Mouse (Mus musculus) left cerebral cortex, adult 8-10 months (tissue): ENCODE data around the gene Zfp874a. TPM values are rescaled to one million over a fixed set of nuclear protein-coding genes. Genes with fewer than 3 reads are reported as not detected.
"Not testable (repeated sequence)": the region's sequence is repeated elsewhere in the genome, so short reads cannot be mapped to it uniquely, and the experiment has no call there.

Experiments used
- DNase-seq, 2 experiments: peaks; one replicate each; pipeline ENCODE4 v3.0.0; 2022; ENCODE audit warnings: low spot score in 2 of 2
- total RNA-seq, 4 experiments: library from RNA; stranded (reverse); gene quantifications; 2 replicates each; pipeline ENCODE4 v1.2.4; 2022

The Zfp874a gene
- total RNA-seq: 10 to 100 TPM; 11.8 to 15.0 (median 14.3) TPM

- DNase-seq: peak; percentile 76 to 90
Measured at GRCm38 (mm10) chr13:67451172-67452020, at the start of gene Zfp874a. Gene Zfp874a (minus strand): TSS chr13:67451624.

GRCm38 (mm10) chr13:67500908-67501307 lies 49.5 kb upstream of the Zfp874a start:
- no peak for DNase-seq

GRCm38 (mm10) chr13:67500084-67500719 lies 48.8 kb upstream of the Zfp874a start, which contains the start of gene Zfp58:
Gene Zfp58 (minus strand): TSS chr13:67500555.
- peak; percentile 70 to 85 for DNase-seq

- DNase-seq: no peak
Measured at GRCm38 (mm10) chr13:67495631-67496030, 44.2 kb upstream of the Zfp874a start.

- peak in 1 of 2 experiments; percentile 19 for DNase-seq
Measured at GRCm38 (mm10) chr13:67484424-67484811, 33.0 kb upstream of the Zfp874a start.

- DNase-seq: peak; percentile 82 to 84
Measured at GRCm38 (mm10) chr13:67483625-67484423, 32.4 kb upstream of the Zfp874a start, which contains the start of gene Zfp874b. Gene Zfp874b (minus strand): TSS chr13:67484258.

- DNase-seq: no peak
Measured at GRCm38 (mm10) chr13:67481528-67481927, 30.1 kb upstream of the Zfp874a start.

- DNase-seq: no peak
Measured at GRCm38 (mm10) chr13:67469274-67469673, 17.9 kb upstream of the Zfp874a start.

GRCm38 (mm10) chr13:67463506-67464185 lies 12.2 kb upstream of the Zfp874a start:
- DNase-seq: not testable (repeated sequence)

GRCm38 (mm10) chr13:67452021-67452309 lies 541 bp upstream of the Zfp874a start:
- DNase-seq: no peak

GRCm38 (mm10) chr13:67437095-67437494 lies 14.3 kb downstream of the Zfp874a start:
- not testable (repeated sequence) for DNase-seq

- DNase-seq: no peak
Measured at GRCm38 (mm10) chr13:67428116-67428515, 23.3 kb downstream of the Zfp874a start.

- not testable (repeated sequence) for DNase-seq
Measured at GRCm38 (mm10) chr13:67425699-67426098, 25.7 kb downstream of the Zfp874a start.

- DNase-seq: not testable (repeated sequence)
Measured at GRCm38 (mm10) chr13:67422532-67422931, 28.9 kb downstream of the Zfp874a start.

- DNase-seq: peak; percentile 11 to 17
Measured at GRCm38 (mm10) chr13:67421207-67421857, 30.1 kb downstream of the Zfp874a start, which contains the start of gene Zfp459. Gene Zfp459 (minus strand): TSS chr13:67421418.

- no peak for DNase-seq
Measured at GRCm38 (mm10) chr13:67420558-67421206, 30.7 kb downstream of the Zfp874a start.

GRCm38 (mm10) chr13:67416811-67417210 lies 34.6 kb downstream of the Zfp874a start:
- no peak for DNase-seq

- DNase-seq: no peak
Measured at GRCm38 (mm10) chr13:67415759-67416158, 35.7 kb downstream of the Zfp874a start.

- not testable (repeated sequence) for DNase-seq
Measured at GRCm38 (mm10) chr13:67413634-67414033, 37.8 kb downstream of the Zfp874a start.
